Mouse (Mus musculus) embryonic stem cell, embryonic (primary cell): ENCODE data around the gene Olig3.

ENCODE experiments used
- CTCF ChIA-PET, 4 experiments: fragments of 300-600 bp in 2 of 4; fragments of 350-600 bp in 2 of 4; sonication (Branson Sonifier 250); formaldehyde crosslinking; loops; one replicate each; lab custom pipeline; 2022; ENCODE audit warnings: inconsistent platforms in 2 of 4; lab: Charles Lee
- POLR2A ChIA-PET, 4 experiments: fragments of 300-600 bp in 2 of 4; fragments of 350-600 bp in 2 of 4; sonication (Branson Sonifier 250); formaldehyde crosslinking; loops; one replicate each; lab custom pipeline; 2022; ENCODE audit warnings: antibody characterized with exemption in 4 of 4, inconsistent platforms in 1 of 4; lab: Charles Lee

The Olig3 gene

GRCm38 (mm10) chr10:19356071-19356583 is at the start of gene Olig3:
TSS of gene Olig3 (plus strand) at chr10:19356533.
- ChIA-PET CTCF (interaction anchor here in 1 of 4 experiments (0.7 kb wide), 1 partner anchor 513 kb away, joined by 4 read pairs; no protein-coding TSS in a partner anchor), POLR2A (interaction anchor here (0.6 to 0.7 kb wide), 6 partner anchors 41 to 582 kb away, joined by 3 to 8 read pairs (median 3); partner anchors contain the start of gene Ifngr1 (in 1 of the 4))

- POLR2A ChIA-PET: no interaction called here
- CTCF ChIA-PET: interaction anchor here in 1 of 4 experiments (0.7 kb wide), 1 partner anchor 36 kb away, joined by 3 read pairs; no protein-coding TSS in a partner anchor
Observed at GRCm38 (mm10) chr10:19309681-19310395, 46.5 kb upstream of the Olig3 start.

GRCm38 (mm10) chr10:19310471-19310870 is 45.9 kb upstream of the Olig3 start:
- POLR2A ChIA-PET: no interaction called here
- CTCF ChIA-PET: interaction anchor here in 1 of 4 experiments (0.7 kb wide), 1 partner anchor 35 kb away, joined by 3 read pairs; no protein-coding TSS in a partner anchor

GRCm38 (mm10) chr10:19317962-19318812 is 38.1 kb upstream of the Olig3 start:
- ChIA-PET POLR2A (no interaction called here), CTCF (no interaction called here)

GRCm38 (mm10) chr10:19321781-19322180 is 34.6 kb upstream of the Olig3 start:
- POLR2A ChIA-PET: interaction anchor here in 2 of 4 experiments (0.7 kb wide), 2 partner anchors 10 to 297 kb away, joined by 3 read pairs; no protein-coding TSS in a partner anchor
- CTCF ChIA-PET: no interaction called here

- ChIA-PET POLR2A (no interaction called here), CTCF (no interaction called here)
Observed at GRCm38 (mm10) chr10:19329191-19329777, 27.0 kb upstream of the Olig3 start.

- ChIA-PET CTCF (no interaction called here), POLR2A (no interaction called here)
Observed at GRCm38 (mm10) chr10:19333425-19333824, 22.9 kb upstream of the Olig3 start.

- ChIA-PET CTCF (interaction anchor here in 2 of 4 experiments (0.5 to 0.6 kb wide), 2 partner anchors 46 to 734 kb away, joined by 3 to 10 read pairs; no protein-coding TSS in a partner anchor), POLR2A (no interaction called here)
Observed at GRCm38 (mm10) chr10:19338695-19339630, 17.4 kb upstream of the Olig3 start.

- CTCF ChIA-PET: no interaction called here
- POLR2A ChIA-PET: interaction anchor here in 1 of 4 experiments (0.7 kb wide), 1 partner anchor 113 kb away, joined by 3 read pairs; no protein-coding TSS in a partner anchor
Observed at GRCm38 (mm10) chr10:19344039-19344438, 12.3 kb upstream of the Olig3 start.

- ChIA-PET POLR2A (interaction anchor here in 1 of 4 experiments (0.6 to 1.1 kb wide), 2 partner anchors 21 to 41 kb away, joined by 3 read pairs; no protein-coding TSS in a partner anchor), CTCF (no interaction called here)
Observed at GRCm38 (mm10) chr10:19349326-19349725, 7.0 kb upstream of the Olig3 start.

- CTCF ChIA-PET: interaction anchor here in 3 of 4 experiments (0.6 to 0.8 kb wide), 3 partner anchors 341 to 348 kb away, joined by 3 to 12 read pairs (median 4); no protein-coding TSS in a partner anchor
- POLR2A ChIA-PET: interaction anchor here in 1 of 4 experiments (0.9 kb wide), 1 partner anchor 17 kb away, joined by 3 read pairs; no protein-coding TSS in a partner anchor
Observed at GRCm38 (mm10) chr10:19352006-19352877, 4.1 kb upstream of the Olig3 start.

GRCm38 (mm10) chr10:19352878-19353301 is 3.4 kb upstream of the Olig3 start:
- ChIA-PET POLR2A (interaction anchor here in 1 of 4 experiments (0.8 kb wide), 1 partner anchor 11 kb away, joined by 5 read pairs; no protein-coding TSS in a partner anchor), CTCF (interaction anchor here in 2 of 4 experiments (0.6 to 0.8 kb wide), 2 partner anchors 138 to 340 kb away, joined by 3 to 8 read pairs; no protein-coding TSS in a partner anchor)

- CTCF ChIA-PET: no interaction called here
Observed at GRCm38 (mm10) chr10:19353631-19354030, 2.7 kb upstream of the Olig3 start.

GRCm38 (mm10) chr10:19354146-19354545 is 2.2 kb upstream of the Olig3 start:
- POLR2A ChIA-PET: no interaction called here
- CTCF ChIA-PET: interaction anchor here in 1 of 4 experiments (1.1 kb wide), 1 partner anchor 437 kb away, joined by 3 read pairs; no protein-coding TSS in a partner anchor

More at GRCm38 (mm10) chr10:19353631-19354030, 2.7 kb upstream of the Olig3 start:
- POLR2A ChIA-PET: interaction anchor here in 1 of 4 experiments (0.8 kb wide), 1 partner anchor 12 kb away, joined by 5 read pairs; no protein-coding TSS in a partner anchor

GRCm38 (mm10) chr10:19355076-19355475 is 1.3 kb upstream of the Olig3 start:
- ChIA-PET CTCF (interaction anchor here in 1 of 4 experiments (1.1 kb wide), 1 partner anchor 438 kb away, joined by 3 read pairs; no protein-coding TSS in a partner anchor), POLR2A (interaction anchor here in 1 of 4 experiments (0.7 kb wide), 1 partner anchor 13 kb away, joined by 3 read pairs; no protein-coding TSS in a partner anchor)
